Mouse (Mus musculus): ENCODE measurements around the gene Cdc27.

Cdc27 gene

GRCm38 (mm10) chr11:104512436-104512835, 38.0 kb downstream of the Cdc27 start:
- in situ Hi-C loops (cut with MboI, MseI): loop anchor here in 1 of 2 experiments (25.0 kb wide), 1 partner anchor 1725 kb away; no protein-coding TSS in a partner anchor

- in situ Hi-C loops (cut with MboI, MseI): loop anchor here in 1 of 2 experiments (25.0 kb wide), 1 partner anchor 1727 kb away; no protein-coding TSS in a partner anchor
Measured at GRCm38 (mm10) chr11:104510606-104511005, 39.8 kb downstream of the Cdc27 start.

GRCm38 (mm10) chr11:104508455-104508854, 42.0 kb downstream of the Cdc27 start:
- in situ Hi-C loops (cut with MboI, MseI): loop anchor here in 1 of 2 experiments (25.0 kb wide), 1 partner anchor 1729 kb away; no protein-coding TSS in a partner anchor

GRCm38 (mm10) chr11:104488292-104488691, 62.1 kb downstream of the Cdc27 start:
- in situ Hi-C loops (cut with MboI, MseI): no loop called here

- in situ Hi-C loops (cut with MboI, MseI): no loop called here
Measured at GRCm38 (mm10) chr11:104481971-104482370, 68.4 kb downstream of the Cdc27 start.

GRCm38 (mm10) chr11:104479505-104479904, 70.9 kb downstream of the Cdc27 start:
- in situ Hi-C loops (cut with MboI, MseI): no loop called here

- in situ Hi-C loops (cut with MboI, MseI): loop anchor here in 1 of 2 experiments (10.0 kb wide), 1 partner anchor 1015 kb away; no protein-coding TSS in a partner anchor
Measured at GRCm38 (mm10) chr11:104469371-104469835, 81.0 kb downstream of the Cdc27 start.

- in situ Hi-C loops (cut with MboI, MseI): loop anchor here in 1 of 2 experiments (10.0 kb wide), 1 partner anchor 1016 kb away; no protein-coding TSS in a partner anchor
Measured at GRCm38 (mm10) chr11:104468751-104469268, 81.6 kb downstream of the Cdc27 start, which contains the start of gene Kansl1. TSS of gene Kansl1 (minus strand) at chr11:104468861.

GRCm38 (mm10) chr11:104467698-104468097, 82.7 kb downstream of the Cdc27 start:
- in situ Hi-C loops (cut with MboI, MseI): loop anchor here in 1 of 2 experiments (10.0 kb wide), 1 partner anchor 1017 kb away; no protein-coding TSS in a partner anchor

GRCm38 (mm10) chr11:104461551-104461950, 88.9 kb downstream of the Cdc27 start:
- in situ Hi-C loops (cut with MboI, MseI): loop anchor here (5.0 to 10.0 kb wide), 2 partner anchors 154 to 1023 kb away; no protein-coding TSS in a partner anchor

- in situ Hi-C loops (cut with MboI, MseI): loop anchor here (5.0 to 10.0 kb wide), 2 partner anchors 152 to 1025 kb away; no protein-coding TSS in a partner anchor
Measured at GRCm38 (mm10) chr11:104459671-104460070, 90.7 kb downstream of the Cdc27 start.

- in situ Hi-C loops (cut with MboI, MseI): no loop called here
Measured at GRCm38 (mm10) chr11:104458507-104458906, 91.9 kb downstream of the Cdc27 start.
